Mouse (Mus musculus) neural tube, embryonic 15.5 days (tissue): ENCODE measurements at regions not wholly inside any gene's neighbourhood (a gene's known extent, or its start where the extent isn't known, plus 50 kb on each side); places are given as distances from the start of the nearest gene placed in this dataset.

Source experiments
- ATAC-seq: fragments of 200-750 bp; cut with Nextera tagmentation; 2 replicates; pipeline ENCODE4 v1.8.0; 2017; ENCODE audit warnings: mild to moderate bottlenecking, moderate TSS enrichment, moderate library complexity; ENCODE audit not compliant: low FRiP score
- H3K27ac ChIP-seq: fragments of 300-500 bp; sonication (generic); replicated peaks from 2 replicates; pipeline ENCODE4 v1.5.1; 2015; ENCODE audit warnings: mild to moderate bottlenecking, inconsistent platforms
- H3K27me3 ChIP-seq: fragments of 300-500 bp; sonication (generic); replicated peaks from 2 replicates; pipeline ENCODE4 v1.6.1; 2015; ENCODE audit warnings: inconsistent platforms
- H3K36me3 ChIP-seq: fragments of 300-500 bp; sonication (generic); 2 replicates; pipeline ENCODE4 v1.6.1; 2015; ENCODE audit warnings: inconsistent platforms
- H3K4me1 ChIP-seq: fragments of 300-500 bp; sonication (generic); 2 replicates; pipeline ENCODE4 v1.6.1; 2015; ENCODE audit warnings: inconsistent platforms
- H3K4me2 ChIP-seq: fragments of 300-500 bp; sonication (generic); 2 replicates; pipeline ENCODE4 v1.6.1; 2015; ENCODE audit warnings: inconsistent platforms, mild to moderate bottlenecking, moderate library complexity
- H3K4me3 ChIP-seq: fragments of 300-500 bp; sonication (generic); replicated peaks from 2 replicates; pipeline ENCODE4 v1.5.1; 2015; ENCODE audit warnings: mild to moderate bottlenecking, inconsistent platforms
- H3K9ac ChIP-seq: fragments of 300-500 bp; sonication (generic); replicated peaks from 2 replicates; pipeline ENCODE4 v1.6.1; 2015; ENCODE audit warnings: mild to moderate bottlenecking, inconsistent platforms
- H3K9me3 ChIP-seq: fragments of 300-500 bp; sonication (generic); replicated peaks from 2 replicates; pipeline ENCODE4 v1.6.1; 2016; ENCODE audit warnings: inconsistent platforms
- WGBS: fragments of 180-500 bp; shearing (Covaris S2); methylation state at CpG from one replicate; pipeline ENCODE4 v1.1.7; 2015; ENCODE audit warnings: mixed read lengths; 5-methylcytosine and 5-hydroxymethylcytosine counted together

DNA sequence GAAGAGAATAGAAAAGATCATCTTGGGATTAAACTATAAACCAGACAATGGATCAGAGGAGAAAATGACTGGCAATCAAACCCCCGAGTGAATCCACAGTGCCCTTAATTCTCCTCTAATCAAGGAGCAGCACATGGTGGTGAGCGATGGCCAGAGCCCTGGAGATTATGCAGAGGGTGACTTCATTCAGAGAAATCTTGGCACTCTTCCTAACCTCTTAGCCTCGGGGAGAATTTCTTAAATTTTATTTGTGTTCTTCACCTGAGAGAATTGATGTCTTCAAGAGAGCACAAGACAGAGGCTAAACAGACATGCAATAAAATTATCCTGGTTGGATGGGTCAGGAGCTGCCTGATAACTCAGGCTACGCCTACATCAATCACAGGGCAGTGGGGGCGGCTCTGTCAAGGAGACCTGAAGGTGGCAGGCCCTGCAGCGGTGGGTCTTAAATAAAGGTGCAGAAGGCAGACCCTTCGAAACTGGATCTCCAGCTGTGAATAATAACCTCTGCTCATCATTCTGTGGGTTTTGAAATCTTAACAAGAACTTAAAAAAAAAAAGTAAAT, 316.5 kb upstream of the Klf12 start:
- WGBS, result 31% methylated on average over 7 of the region's 7 CpGs
- no peaks in the 10 kb centered on the region for H3K36me3 ChIP-seq
- H3K4me2 ChIP-seq, result no peak overlapping the region
- peak; percentile 24; the same call in 1 of the 2 replicates for ATAC-seq
- H3K27ac ChIP-seq, result no peak overlapping the region
- no peak overlapping the region for H3K9ac ChIP-seq
- H3K27me3 ChIP-seq, result no peaks in the 10 kb centered on the region
- no peaks in the 10 kb centered on the region for H3K9me3 ChIP-seq
- no peak overlapping the region for H3K4me3 ChIP-seq
- no peaks in the 10 kb centered on the region for H3K4me1 ChIP-seq

DNA sequence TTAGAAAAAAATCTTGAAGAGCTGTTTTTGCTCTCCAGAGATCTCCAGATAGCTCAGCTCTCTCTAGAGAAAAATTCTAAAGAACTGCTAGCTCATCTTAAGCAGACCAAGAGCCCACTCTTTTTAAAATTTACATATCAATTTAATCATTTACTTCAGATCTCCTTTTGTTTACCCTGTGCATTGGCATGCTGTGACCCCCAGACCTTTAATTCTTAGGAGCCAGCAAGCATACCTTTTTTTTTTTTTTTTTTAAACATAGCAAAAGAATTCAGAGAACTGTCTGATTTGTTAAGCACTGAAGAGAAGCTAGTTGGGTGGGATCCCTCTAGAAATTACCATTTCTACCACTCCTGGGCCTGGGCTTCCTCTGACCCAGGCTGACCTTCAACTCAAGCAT, 285.5 kb upstream of the Klf12 start:
- Histone ChIP-seq H3K4me1 (no peaks in the 10 kb centered on the region), H3K27ac (no peak overlapping the region)

DNA sequence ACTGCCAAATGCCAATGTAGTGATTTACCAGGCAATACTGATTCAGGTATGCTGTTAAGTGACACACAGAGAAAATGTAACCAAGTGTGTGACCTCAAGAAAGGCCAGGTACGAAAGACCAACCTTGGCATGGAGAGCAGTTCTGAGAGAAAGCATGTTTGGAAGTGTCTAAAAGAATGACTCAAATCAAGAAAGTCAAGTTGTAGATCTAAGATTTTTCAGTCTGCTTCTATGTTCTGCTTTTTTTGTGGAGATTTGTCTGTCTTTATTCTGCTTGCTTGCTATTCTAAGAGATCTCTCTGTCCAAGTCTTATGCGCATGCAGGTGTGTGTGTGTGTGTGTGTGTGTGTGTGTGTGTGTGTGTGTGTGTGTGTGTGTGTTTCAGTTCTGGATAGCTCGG, 277.4 kb upstream of the Klf12 start:
- no peaks in the 10 kb centered on the region for H3K9me3 ChIP-seq
- peaks cover 4% of the 10 kb centered on the region for H3K4me1 ChIP-seq
- ATAC-seq, result no peak
- 87% methylated on average over 3 of the region's 3 CpGs for WGBS
- H3K27ac ChIP-seq, result no peak overlapping the region
- no peaks in the 10 kb centered on the region for H3K27me3 ChIP-seq
- no peak overlapping the region for H3K9ac ChIP-seq
- H3K4me3 ChIP-seq, result no peak overlapping the region
- H3K4me2 ChIP-seq, result no peak overlapping the region
- no peaks in the 10 kb centered on the region for H3K36me3 ChIP-seq

More for the DNA sequence above, 285.5 kb upstream of the Klf12 start:
- Histone ChIP-seq H3K27me3 (no peaks in the 10 kb centered on the region), H3K4me3 (no peak overlapping the region), H3K36me3 (no peaks in the 10 kb centered on the region), H3K9me3 (no peaks in the 10 kb centered on the region), H3K4me2 (no peak overlapping the region), H3K9ac (no peak overlapping the region)
- no peak for ATAC-seq

DNA sequence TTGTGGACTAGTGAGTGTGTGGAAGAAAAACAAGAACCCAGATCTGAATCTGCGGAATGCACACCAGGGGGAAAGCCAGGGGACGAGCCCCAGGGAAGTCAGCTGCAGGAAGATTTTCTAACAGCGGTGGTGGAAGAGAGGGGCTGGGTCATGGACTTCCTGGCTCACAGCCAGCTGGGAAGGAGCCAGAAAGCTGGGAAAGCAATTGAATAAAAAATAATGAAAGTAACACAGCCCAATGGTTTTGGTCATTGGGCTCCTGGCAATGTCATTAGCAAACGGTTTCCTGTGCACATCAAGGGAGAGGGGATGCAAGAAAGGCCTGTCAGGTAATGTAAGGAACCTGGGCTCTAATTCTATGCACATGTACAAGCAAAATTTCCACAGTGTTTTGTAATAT, 273.9 kb upstream of the Klf12 start:
- peak overlapping the region; percentile 1; the same call in 1 of the 2 replicates for H3K4me2 ChIP-seq

DNA sequence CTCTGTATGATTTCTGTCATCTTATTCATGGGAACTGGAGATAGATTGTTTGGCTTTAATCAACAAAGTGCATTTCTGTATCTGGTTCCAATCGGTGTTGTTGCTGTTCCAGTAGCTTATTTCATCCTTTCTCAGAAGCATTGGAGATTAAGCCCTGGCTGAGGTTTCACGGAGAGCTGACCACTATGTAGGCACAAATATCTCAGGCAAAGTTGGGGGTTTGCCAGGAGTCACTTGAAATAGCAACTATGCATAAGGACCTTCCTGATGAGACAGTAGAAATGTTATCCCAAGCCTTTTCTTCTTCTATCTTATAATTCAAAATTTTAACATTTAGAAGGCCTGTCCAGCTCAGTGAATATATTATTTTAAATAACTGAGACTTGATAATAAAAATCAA, 268.0 kb upstream of the Klf12 start:
- Histone ChIP-seq H3K36me3 (no peaks in the 10 kb centered on the region), H3K9ac (no peak overlapping the region), H3K27ac (no peak overlapping the region), H3K4me3 (no peak overlapping the region), H3K4me2 (no peak overlapping the region), H3K9me3 (no peaks in the 10 kb centered on the region), H3K4me1 (no peaks in the 10 kb centered on the region), H3K27me3 (no peaks in the 10 kb centered on the region)
- no peak for ATAC-seq
- WGBS, result 82% methylated on average over 2 of the region's 2 CpGs

More for the DNA sequence above, 273.9 kb upstream of the Klf12 start:
- WGBS, result 3% methylated on average over 4 of the region's 4 CpGs
- no peak overlapping the region for H3K4me3 ChIP-seq
- H3K27me3 ChIP-seq, result no peaks in the 10 kb centered on the region
- H3K9me3 ChIP-seq, result no peaks in the 10 kb centered on the region
- ATAC-seq, result 0 out of 2 replicates have a peak, but pooled peaks have one; percentile 38
- H3K9ac ChIP-seq, result no peak overlapping the region
- peaks cover 4% of the 10 kb centered on the region for H3K4me1 ChIP-seq
- no peak overlapping the region for H3K27ac ChIP-seq
- H3K36me3 ChIP-seq, result no peaks in the 10 kb centered on the region

DNA sequence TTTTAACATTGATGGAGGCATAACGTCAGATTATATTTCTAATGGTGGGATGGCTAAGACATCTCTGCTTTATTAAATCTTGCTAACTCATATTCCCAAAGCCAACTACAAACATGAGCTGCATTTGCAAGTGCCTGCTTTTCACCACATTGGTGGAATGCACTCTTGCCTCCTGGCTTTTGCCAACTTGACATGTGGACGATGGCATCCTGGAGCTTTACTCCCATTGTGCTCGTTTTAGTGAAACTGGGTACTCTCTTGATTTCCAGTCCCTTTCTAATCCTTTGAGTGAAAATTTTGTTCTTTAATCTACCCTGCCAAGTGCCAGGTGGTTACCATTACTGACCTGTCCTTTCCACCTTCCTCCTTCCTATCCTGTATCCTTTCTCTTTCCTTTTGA, 265.8 kb upstream of the Klf12 start:
- no peak overlapping the region for H3K4me3 ChIP-seq
- no peaks in the 10 kb centered on the region for H3K4me1 ChIP-seq
- no peaks in the 10 kb centered on the region for H3K9me3 ChIP-seq
- no peaks in the 10 kb centered on the region for H3K27me3 ChIP-seq
- no peak overlapping the region for H3K9ac ChIP-seq
- 82% methylated on average over 3 of the region's 3 CpGs for WGBS
- no peak for ATAC-seq
- H3K36me3 ChIP-seq, result no peaks in the 10 kb centered on the region
- no peak overlapping the region for H3K4me2 ChIP-seq
- H3K27ac ChIP-seq, result no peak overlapping the region

DNA sequence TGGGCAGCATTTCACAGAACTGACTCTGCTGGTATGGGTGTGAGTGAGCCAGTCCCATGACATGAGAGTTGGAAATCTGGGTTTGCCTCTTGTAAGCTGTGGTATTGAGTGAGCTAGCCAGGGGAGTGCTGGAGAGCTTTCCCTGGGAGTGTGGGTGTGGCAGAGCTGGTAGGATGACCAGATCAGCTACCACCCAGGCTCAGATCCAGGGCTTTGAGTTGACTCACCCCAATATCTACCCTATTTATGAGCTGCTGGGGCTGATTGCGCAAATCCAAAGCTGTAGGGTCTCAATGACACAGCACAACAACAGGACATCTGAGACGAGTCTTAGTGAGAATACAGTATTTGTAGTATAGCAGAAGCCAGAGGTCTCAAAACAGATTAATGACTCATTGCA, 245.7 kb upstream of the Klf12 start:
- no peak for ATAC-seq
- H3K27ac ChIP-seq, result no peak overlapping the region
- no peaks in the 10 kb centered on the region for H3K4me1 ChIP-seq
- no peaks in the 10 kb centered on the region for H3K9me3 ChIP-seq
- H3K27me3 ChIP-seq, result no peaks in the 10 kb centered on the region
- no peak overlapping the region for H3K4me3 ChIP-seq
- WGBS, result 89% methylated on average over 2 of the region's 2 CpGs
- no peak overlapping the region for H3K4me2 ChIP-seq
- H3K9ac ChIP-seq, result no peak overlapping the region
- no peaks in the 10 kb centered on the region for H3K36me3 ChIP-seq

DNA sequence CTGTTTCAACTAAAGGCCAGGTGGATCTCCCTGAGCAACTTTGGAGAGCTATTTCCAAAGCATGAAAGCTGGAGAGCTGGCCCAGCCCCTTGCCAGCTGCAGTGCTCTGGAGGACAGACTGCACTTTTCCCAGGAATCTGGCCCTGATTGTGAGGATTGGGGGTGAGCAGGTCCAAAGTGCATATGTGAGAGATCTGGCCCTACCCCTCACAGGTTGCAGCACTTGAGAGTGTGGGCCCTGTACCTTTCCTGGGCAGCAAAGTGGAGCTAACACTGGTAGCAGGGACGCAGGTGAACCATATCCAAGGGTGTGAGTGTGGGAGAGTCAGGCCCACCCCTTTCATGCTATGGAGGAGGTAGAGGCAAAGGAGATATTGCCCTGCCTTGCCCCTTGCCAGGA, 245.3 kb upstream of the Klf12 start:
- Histone ChIP-seq H3K4me2 (no peak overlapping the region), H3K9me3 (no peaks in the 10 kb centered on the region), H3K4me3 (no peak overlapping the region), H3K9ac (no peak overlapping the region), H3K27ac (no peak overlapping the region), H3K36me3 (no peaks in the 10 kb centered on the region), H3K4me1 (no peaks in the 10 kb centered on the region), H3K27me3 (no peaks in the 10 kb centered on the region)
- WGBS, result 87% methylated on average over 1 of the region's 1 CpGs
- ATAC-seq, result no peak

DNA sequence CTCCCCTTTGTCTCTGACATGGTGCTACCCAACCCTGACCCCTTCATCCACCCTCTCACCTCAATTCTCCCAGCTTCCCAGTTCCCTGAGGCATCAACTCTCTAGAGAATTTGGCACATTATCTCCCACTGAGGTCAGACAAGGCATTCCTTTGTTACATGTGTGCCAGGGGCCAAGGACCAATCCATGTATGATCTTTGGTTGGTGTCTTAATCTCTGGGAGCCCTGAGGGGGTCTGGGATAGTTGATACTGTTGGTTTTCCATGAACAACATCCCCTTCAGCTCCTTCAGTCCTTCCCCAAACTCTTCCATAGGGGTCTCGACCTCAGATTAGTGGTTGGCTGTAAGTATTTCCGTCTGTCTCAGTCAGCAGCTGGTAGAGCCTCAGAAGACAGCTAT, 224.9 kb upstream of the Klf12 start:
- Histone ChIP-seq H3K27me3 (no peaks in the 10 kb centered on the region), H3K36me3 (no peaks in the 10 kb centered on the region), H3K4me2 (no peak overlapping the region), H3K9ac (no peak overlapping the region), H3K4me1 (no peaks in the 10 kb centered on the region), H3K4me3 (no peak overlapping the region), H3K27ac (no peak overlapping the region), H3K9me3 (no peaks in the 10 kb centered on the region)
- ATAC-seq, result no peak
- 73% methylated on average over 2 of the region's 2 CpGs for WGBS

DNA sequence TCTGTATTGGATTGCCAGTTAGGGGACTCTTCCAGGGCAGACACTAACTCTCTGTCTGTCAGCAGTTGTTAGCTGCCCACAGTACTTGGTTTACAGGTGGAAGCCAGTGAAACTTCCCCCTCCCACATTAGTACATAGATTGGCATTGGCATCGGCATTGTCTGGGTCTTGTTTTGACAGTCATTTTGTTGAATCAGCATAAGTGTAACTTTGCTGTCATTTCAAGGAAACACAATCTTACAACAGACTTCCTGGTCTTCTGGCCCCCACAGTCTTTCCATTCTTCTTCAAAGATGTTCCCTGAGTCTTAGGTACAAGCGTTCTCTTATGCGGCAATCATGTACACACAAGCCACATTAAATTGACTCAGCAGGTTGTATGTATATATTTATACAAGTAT, 223.6 kb upstream of the Klf12 start:
- Histone ChIP-seq H3K27me3 (no peaks in the 10 kb centered on the region), H3K9ac (no peak overlapping the region), H3K4me1 (no peaks in the 10 kb centered on the region), H3K36me3 (no peaks in the 10 kb centered on the region), H3K27ac (no peak overlapping the region), H3K9me3 (no peaks in the 10 kb centered on the region), H3K4me3 (no peak overlapping the region), H3K4me2 (no peak overlapping the region)
- ATAC-seq, result no peak
- WGBS, result 93% methylated on average over 3 of the region's 3 CpGs

DNA sequence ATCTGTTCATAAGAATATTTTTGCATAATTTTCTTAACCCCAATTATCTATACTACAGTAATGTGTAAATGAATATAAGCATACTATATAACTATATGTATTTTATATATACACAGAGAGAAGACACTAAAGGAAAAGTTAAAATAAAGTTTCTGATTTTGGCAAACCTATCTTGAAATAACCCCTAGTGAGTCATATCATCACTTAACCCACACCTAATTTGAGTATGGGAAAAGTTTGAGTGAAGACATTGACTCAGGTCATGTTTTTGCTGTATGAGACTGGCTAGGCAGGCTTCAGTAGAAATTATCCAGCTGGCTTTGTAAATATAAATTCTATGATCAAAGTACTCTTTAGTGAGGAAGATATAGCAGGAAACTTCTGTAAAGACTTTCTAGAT, 223.1 kb upstream of the Klf12 start:
- no peaks in the 10 kb centered on the region for H3K36me3 ChIP-seq
- no peak overlapping the region for H3K9ac ChIP-seq
- no peak overlapping the region for H3K4me2 ChIP-seq
- ATAC-seq, result no peak
- no peaks in the 10 kb centered on the region for H3K27me3 ChIP-seq
- no peaks in the 10 kb centered on the region for H3K4me1 ChIP-seq
- H3K9me3 ChIP-seq, result no peaks in the 10 kb centered on the region
- H3K4me3 ChIP-seq, result no peak overlapping the region
- no peak overlapping the region for H3K27ac ChIP-seq

DNA sequence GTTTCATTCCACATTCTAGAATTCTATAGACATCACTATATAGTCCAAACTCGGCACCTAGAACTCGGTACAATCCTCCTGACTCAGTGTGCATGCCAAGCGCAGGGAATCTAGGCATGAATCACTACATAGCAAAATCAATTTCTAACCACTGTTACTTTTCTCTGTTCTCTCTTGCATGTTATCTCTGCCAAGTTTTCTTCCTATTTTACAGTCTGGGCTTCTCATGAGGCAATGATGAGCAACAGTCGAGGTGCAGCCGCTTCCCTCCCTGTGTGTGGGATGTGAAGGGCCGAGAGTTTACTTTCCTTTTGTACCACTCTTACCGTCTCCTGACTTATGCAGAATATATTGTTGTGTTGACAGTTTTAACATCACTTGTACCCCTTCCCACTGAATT, 204.4 kb upstream of the Klf12 start:
- no peaks in the 10 kb centered on the region for H3K36me3 ChIP-seq
- H3K4me1 ChIP-seq, result no peaks in the 10 kb centered on the region
- no peaks in the 10 kb centered on the region for H3K27me3 ChIP-seq
- H3K4me2 ChIP-seq, result no peak overlapping the region
- no peak for ATAC-seq
- no peak overlapping the region for H3K27ac ChIP-seq
- 87% methylated on average over 7 of the region's 7 CpGs for WGBS
- H3K9ac ChIP-seq, result no peak overlapping the region
- no peak overlapping the region for H3K4me3 ChIP-seq
- H3K9me3 ChIP-seq, result no peaks in the 10 kb centered on the region

DNA sequence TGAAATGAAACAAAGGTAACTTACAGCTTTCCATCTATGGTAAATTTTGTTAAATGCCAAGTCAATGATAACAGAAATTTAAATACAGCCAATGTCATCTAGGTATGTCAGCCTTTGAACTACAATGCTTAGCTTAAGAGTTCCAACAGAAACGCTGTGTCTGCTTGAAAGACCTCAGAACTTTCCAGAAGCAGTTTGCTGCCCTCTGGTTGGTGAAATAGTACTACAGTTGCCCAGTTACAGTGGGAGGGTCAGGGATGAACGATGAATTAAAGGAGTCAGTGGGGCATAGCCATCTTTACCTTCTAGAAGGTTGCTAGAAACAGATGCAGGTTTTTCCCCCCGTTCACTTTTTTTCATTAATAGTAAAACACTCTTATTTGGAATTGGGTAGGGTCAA, 201.0 kb upstream of the Klf12 start:
- Histone ChIP-seq H3K4me2 (no peak overlapping the region), H3K9ac (no peak overlapping the region), H3K27ac (no peak overlapping the region), H3K36me3 (no peaks in the 10 kb centered on the region), H3K4me1 (no peaks in the 10 kb centered on the region), H3K4me3 (no peak overlapping the region), H3K9me3 (no peaks in the 10 kb centered on the region), H3K27me3 (no peaks in the 10 kb centered on the region)
- ATAC-seq, result no peak
- WGBS, result 73% methylated on average over 3 of the region's 3 CpGs
